Mouse (Mus musculus) cerebellum, adult 9-11 months (tissue): ENCODE data around the gene Itga7.

Experiments
- DNase-seq: peaks from one replicate; pipeline ENCODE4 v3.0.0; 2022

The Itga7 gene

GRCm38 (mm10) chr10:128933574-128933973, at the start of gene Itga7:
Gene Itga7, plus strand, starts transcription at chr10:128933818.
- DNase-seq = peak; percentile 66

- DNase-seq = no peak
Measured at GRCm38 (mm10) chr10:128888941-128889827, 44.4 kb upstream of the Itga7 start.

GRCm38 (mm10) chr10:128889846-128890245, 43.8 kb upstream of the Itga7 start:
- DNase-seq = no peak

GRCm38 (mm10) chr10:128890383-128891295, 43.0 kb upstream of the Itga7 start:
- no peak for DNase-seq

- no peak for DNase-seq
Measured at GRCm38 (mm10) chr10:128891296-128892094, 42.1 kb upstream of the Itga7 start, which contains the start of gene Gdf11. Gene Gdf11, minus strand, starts transcription at chr10:128891718.

- DNase-seq = no peak
Measured at GRCm38 (mm10) chr10:128892246-128892645, 41.4 kb upstream of the Itga7 start.

- peak; percentile 70 for DNase-seq
Measured at GRCm38 (mm10) chr10:128895437-128895836, 38.2 kb upstream of the Itga7 start.

GRCm38 (mm10) chr10:128895952-128896693, 37.5 kb upstream of the Itga7 start:
- DNase-seq = no peak

GRCm38 (mm10) chr10:128896807-128897206, 36.8 kb upstream of the Itga7 start:
- DNase-seq = no peak

GRCm38 (mm10) chr10:128897501-128897900, 36.1 kb upstream of the Itga7 start:
- DNase-seq = no peak

- DNase-seq = no peak
Measured at GRCm38 (mm10) chr10:128899759-128900490, 33.7 kb upstream of the Itga7 start.

GRCm38 (mm10) chr10:128900698-128901097, 32.9 kb upstream of the Itga7 start, which contains the start of gene Cd63:
Gene Cd63, plus strand, starts transcription at chr10:128900989.
- DNase-seq = no peak

GRCm38 (mm10) chr10:128901409-128901808, 32.2 kb upstream of the Itga7 start:
- DNase-seq = no peak

GRCm38 (mm10) chr10:128902409-128902988, 31.1 kb upstream of the Itga7 start:
- no peak for DNase-seq

- no peak for DNase-seq
Measured at GRCm38 (mm10) chr10:128904812-128905211, 28.8 kb upstream of the Itga7 start.

- DNase-seq = no peak
Measured at GRCm38 (mm10) chr10:128908778-128909448, 24.7 kb upstream of the Itga7 start.

GRCm38 (mm10) chr10:128909567-128910028, 24.0 kb upstream of the Itga7 start:
- DNase-seq = peak; percentile 72

- DNase-seq = peak; percentile 52
Measured at GRCm38 (mm10) chr10:128910066-128910841, 23.4 kb upstream of the Itga7 start.

GRCm38 (mm10) chr10:128911430-128911829, 22.2 kb upstream of the Itga7 start:
- no peak for DNase-seq
